Mouse (Mus musculus) spleen, adult 2 months (tissue): Measurements from ENCODE around the gene Tm4sf19.

Experiments used
- CTCF ChIP-seq: fragments of 200-500 bp; IDR thresholded peaks from 2 replicates; pipeline ENCODE4 v1.5.1; 2011; ENCODE audit warnings: mild to moderate bottlenecking, inconsistent platforms; ENCODE audit not compliant: insufficient read depth, insufficient read length, insufficient replicate concordance; ENCODE audit errors: extremely low read depth
- POLR2A ChIP-seq: fragments of 200-500 bp; IDR thresholded peaks from 2 replicates; pipeline ENCODE4 v1.6.1; 2011; ENCODE audit warnings: low read depth, low read length, inconsistent platforms

DNA sequence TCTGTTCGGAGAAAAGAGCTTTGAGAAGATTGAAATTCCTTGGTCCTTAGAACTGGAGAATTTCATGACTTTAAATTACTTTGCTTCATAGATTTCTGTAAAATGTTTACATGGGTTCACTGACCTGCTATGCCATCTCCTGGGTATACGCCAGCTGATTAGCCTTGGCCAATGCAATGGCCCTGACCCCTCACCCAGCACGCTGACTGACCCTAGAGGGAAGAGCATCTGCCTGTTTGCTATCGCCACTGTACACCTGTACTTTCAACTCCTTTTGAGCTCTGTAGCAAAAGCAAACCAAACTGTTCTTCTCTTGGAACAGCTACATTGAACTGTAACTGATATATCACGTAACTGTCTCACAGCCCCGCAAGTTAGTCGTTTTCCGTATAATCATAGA lies 52.8 kb downstream of the Tm4sf19 start:
- no peak for TF ChIP-seq POLR2A
- TF ChIP-seq CTCF: no peak
